Mouse (Mus musculus) gastrocnemius, postnatal 4 days (tissue): ENCODE measurements around the gene Gm47985. TPM values are rescaled to one million over a fixed set of nuclear protein-coding genes. Genes with fewer than 3 reads are reported as not detected.

Experiments
- DNase-seq, 2 experiments: peaks; one replicate each; pipeline ENCODE4 v3.0.0; 2021 to 2022; ENCODE audit warnings: low spot score in 2 of 2, mixed read lengths in 2 of 2
- total RNA-seq, 2 experiments: library from RNA; stranded (reverse); gene quantifications; 2 replicates each; pipeline ENCODE4 v1.2.3; 2021

The Gm47985 gene
- total RNA-seq, 2 experiments from 2014 or later: 0.16 to 0.47 TPM

DNA sequence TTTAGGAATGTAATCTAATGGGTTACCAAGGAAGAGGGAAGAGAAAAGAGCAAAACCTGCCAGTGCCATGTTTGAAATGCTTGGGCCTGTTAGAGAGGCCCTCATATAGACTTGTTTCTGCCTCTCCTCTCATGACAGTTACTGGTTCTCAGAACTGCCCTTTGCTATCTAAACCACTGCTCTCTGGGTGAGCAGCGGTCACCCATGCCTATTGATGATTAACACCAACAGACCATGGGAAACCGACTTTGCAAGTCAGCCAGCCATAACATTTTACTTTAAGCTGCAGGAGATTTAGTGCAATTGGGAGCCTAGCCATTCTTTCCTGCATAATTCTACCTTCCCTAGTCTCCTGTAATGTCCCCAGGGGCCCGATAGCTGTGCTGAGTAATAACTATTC lies 34.1 kb downstream of the Gm47985 start:
- no peak for DNase-seq

DNA sequence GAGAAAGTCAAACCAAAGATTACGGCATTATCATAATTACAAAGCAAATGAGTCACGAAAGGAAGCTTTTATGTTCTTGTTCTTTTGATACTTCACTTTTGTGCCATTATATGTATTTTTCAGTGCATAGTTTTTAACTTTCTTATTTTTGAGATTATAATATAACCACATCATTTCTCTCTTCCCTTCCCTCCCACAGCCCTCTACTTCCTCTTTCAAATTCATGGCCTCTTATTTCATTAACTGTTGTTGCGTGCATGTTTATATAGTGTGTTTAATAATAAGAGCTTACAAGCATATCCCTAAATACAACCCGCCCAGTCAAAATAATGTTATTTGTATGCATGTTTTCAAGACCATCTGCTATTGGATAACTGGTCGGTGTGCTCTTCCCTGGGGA lies 36.7 kb downstream of the Gm47985 start:
- no peak for DNase-seq

DNA sequence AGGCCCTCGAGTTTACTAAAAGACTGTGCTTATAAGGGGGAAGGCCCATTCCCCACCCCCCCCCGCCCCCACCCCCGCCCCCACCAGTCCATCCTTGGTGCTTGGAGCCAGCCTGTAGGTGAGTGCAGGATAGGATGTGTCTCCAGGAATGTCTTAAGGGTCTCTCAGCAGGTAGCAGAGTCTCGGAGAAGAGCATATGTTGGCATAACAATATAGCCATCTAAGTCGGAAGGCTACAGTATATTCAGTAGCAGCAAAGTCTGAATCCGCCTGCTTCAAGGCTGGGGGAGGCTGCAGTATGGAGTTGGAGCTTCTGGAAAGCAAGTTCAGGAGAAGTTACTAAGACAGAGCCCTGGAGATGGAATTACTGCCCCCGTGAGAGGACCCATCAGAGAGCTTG lies 37.8 kb downstream of the Gm47985 start:
- no peak for DNase-seq

DNA sequence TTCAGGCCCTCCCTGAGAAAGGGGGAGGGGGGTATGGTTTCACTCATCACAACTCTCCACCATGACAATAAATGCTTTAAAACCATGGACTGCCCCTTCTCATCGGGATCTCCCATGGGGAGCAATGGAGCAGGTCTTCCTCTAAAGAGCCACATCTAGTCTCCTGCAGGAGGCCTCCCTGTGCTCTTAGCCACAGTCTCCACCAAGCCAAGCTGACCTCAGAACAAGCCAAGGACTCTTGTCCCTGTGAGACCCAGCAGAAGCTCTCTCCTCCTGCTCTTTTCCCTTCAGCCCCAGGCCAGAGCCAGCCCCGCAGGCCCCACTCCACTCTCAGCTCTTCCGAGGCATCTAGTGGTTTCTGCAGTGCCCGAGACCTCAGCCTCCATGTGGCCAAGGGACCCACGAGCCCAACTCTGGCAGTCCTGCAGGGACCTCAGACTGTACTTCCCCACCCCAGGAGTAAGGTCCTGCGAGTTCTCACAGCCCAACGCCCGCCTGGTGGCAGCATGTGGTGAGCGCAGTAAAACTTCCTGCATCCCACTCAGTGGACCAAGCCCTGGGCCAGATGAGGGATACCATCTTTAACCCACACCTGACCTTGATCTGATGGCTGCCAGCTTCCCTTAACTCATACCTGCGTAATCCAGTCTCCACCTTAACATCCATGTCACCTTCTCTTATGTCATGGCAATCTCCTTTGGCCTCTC lies 40.4 kb downstream of the Gm47985 start:
- DNase-seq: no peak

DNA sequence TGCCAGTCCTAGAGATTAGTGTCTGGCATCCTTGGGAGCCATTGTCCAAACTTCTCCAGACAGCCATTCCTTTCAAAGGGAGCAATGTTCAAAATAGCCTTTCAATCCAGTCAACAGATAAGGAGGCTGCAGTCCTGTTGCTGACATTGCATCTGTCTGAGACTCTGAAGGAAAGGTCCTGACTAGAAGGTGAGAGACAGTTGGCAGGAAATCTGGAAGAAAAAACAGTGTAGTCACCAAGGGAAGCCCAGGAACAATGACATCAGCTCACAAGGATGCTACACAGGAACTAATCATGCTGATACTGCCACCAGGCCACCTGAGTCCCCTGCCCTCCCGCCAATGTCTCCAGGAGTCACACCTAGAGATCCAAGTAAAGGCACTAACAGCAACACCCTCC lies 41.0 kb downstream of the Gm47985 start:
- DNase-seq: no peak

DNA sequence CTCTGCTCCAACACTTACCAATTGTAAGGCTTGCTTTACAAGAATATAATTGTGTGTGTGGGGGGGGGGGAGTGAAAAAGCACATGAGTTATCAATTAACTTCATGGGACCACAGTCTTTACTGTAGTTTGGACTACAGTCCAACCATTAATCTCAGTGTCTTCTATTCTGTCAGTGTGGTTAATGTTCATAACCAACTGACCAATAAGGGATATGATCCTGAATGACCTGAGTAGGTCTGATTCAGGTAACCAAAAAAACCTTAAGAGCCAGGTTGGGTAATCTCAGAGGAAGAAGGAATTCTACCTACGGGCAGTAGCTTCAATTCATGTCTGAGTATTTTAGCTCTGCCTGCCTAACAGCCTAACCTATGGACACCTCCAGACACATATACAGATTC lies 42.2 kb downstream of the Gm47985 start:
- DNase-seq: no peak

DNA sequence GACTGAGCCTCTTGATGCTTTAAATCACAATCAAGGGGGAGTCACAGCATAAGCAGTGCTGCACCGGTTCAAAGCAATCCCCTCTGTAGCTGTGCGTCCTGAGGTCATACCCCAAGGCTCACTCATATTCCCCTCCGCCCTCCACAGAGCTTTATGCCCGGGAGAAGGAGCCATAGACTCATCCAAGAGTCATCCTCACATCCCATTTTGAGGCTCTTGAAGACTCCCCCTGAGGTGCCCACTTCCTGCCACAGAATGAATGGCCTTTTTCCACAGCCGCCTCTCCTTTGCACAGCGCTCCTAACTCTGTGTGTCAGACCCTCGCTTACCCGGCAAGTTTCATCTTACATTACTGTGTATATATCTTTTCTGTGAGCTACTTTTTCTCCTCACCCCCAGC lies 45.2 kb downstream of the Gm47985 start:
- no peak for DNase-seq

DNA sequence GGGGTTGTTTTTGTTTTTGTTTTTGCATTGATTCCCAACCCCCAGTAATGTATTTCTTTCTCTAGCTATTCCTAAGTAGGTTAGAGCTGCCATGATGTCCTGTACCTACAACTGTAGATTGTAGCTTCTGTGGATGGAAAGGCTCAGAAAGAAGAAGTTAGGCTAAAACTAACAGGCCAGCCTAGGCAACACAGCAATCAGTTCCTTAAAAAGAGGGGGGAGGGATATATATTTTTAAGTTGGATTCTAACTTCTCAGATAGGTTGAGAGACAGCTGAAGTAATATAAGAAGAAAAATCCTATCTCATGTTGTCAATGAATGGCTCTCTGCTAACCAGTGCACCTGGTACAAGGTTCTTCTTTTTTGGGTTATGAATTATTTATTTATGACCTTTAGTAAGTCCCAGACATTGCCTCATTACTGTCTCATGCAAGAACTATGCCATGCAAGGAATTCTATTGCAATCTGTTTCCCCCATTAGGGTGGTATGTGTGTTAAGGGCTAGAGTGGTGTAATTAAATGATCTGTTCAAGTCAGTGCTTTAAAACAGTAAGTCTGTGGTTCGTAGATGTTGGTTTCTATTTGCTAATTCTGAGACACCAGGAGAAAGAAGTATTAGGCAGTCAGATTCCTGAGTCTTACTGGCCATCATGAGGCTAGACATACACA lies 46.1 kb downstream of the Gm47985 start:
- no peak for DNase-seq

DNA sequence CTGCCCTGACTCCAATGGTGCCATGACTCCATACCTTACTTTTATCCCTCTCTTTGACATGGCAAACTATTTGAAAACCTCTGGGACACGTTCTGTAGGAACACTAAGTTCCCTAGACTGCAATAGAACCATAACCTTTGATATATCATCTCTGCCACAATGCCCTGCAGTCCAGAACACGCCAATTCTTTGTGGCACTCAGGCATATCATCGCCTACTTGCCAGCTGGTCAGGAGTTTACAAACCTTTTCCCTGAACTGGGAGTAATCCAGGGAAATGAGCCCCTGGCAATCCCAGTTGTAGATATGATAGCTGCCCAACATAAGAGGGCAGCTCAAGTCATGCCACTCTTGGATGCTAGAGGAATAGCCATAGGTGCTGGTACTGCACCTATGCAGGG lies 50.0 kb downstream of the Gm47985 start:
- DNase-seq: no peak

DNA sequence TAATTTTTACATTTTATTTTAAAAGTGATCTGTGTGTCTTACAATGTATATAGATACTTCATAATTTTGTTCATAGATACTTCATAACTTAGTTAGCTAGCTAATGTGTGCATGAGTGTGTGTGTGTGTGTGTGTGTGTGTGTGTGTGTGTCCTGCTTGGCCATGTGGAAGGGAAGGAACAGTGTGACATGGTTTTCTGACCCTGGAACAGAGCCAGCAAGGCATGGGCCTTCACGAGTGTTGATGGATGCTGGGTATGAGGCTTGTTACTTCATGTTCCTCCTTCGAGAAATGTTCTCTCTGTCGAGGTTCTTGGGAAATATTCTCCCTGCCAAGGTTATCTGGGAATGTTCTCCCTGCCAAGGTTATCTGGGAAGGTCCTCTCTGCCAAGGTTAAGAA lies 51.4 kb downstream of the Gm47985 start:
- no peak for DNase-seq

Other genes starting within 250 kb of the Gm47985 start
- gene Hmcn1, start 189.1 kb upstream of the Gm47985 start, total RNA-seq: 10 to 100 TPM; 13.6 to 16.2 TPM
- not detected for gene Gm8947, start 9.8 kb downstream of the Gm47985 start, total RNA-seq
- not detected for gene Gm47995, start 15.9 kb downstream of the Gm47985 start, total RNA-seq
- not detected for gene 3110040M04Rik, start 21.6 kb downstream of the Gm47985 start, total RNA-seq
- not detected for gene Gm47996, start 27.6 kb downstream of the Gm47985 start, total RNA-seq
- 100 to 1,000 TPM; 108 to 124 TPM for gene Ivns1abp, start 161.9 kb downstream of the Gm47985 start, total RNA-seq
- gene Swt1, start 245.9 kb downstream of the Gm47985 start, total RNA-seq: 1 to 10 TPM; 7.7 to 9.8 TPM
- 10 to 100 TPM; 14.5 to 17.4 TPM for gene Trmt1l, start 246.0 kb downstream of the Gm47985 start, total RNA-seq